Mouse (Mus musculus): ENCODE data around the gene Tcf7l2. TPM values are rescaled to one million over a fixed set of nuclear protein-coding genes. Genes with fewer than 3 reads are reported as not detected.

Tcf7l2 gene
- total RNA-seq, 2 experiments from 2014 or later, result 8.1 to 9.0 TPM

DNA sequence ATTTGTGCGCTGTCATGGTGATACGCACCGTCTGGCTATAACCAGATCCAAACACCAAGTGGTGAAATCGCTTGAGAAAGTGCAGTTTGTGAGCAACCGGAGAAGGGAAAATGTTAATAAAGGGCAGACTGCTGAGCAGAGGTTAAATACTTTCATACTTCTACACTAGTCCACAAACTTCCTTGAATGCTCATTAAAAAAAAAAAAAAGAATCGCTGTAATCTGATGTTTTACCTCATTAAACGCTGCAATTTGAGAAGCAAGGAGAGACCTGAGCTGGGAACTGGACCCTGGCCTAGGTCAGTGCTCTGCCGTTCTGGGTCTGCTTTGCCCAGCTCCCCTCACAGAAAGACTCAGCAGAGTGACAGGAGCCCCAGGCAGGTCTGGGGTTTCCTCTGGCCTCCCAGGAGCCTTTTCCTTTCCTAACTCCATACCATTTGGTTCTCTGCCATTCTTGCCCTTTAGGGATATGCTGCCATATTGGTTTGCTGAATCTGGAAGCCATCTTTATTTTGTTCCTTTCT, 33.5 kb upstream of the Tcf7l2 start:
- no peak overlapping the region for H3K4me3 ChIP-seq
- intact Hi-C loops (cut with DNase I), result no loop called here
- no peak for TF ChIP-seq CTCF (IDR thresholded peaks at IDR 0.05)
- no peak for DNase-seq (ENCODE audit: extremely low spot score in 1 of 2, low spot score in 2 of 2)
- H3K27ac ChIP-seq, result no peak overlapping the region

GRCm38 (mm10) chr19:55710841-55711240, 30.8 kb upstream of the Tcf7l2 start:
- Histone ChIP-seq H3K27ac (no peak overlapping the region), H3K4me3 (no peak overlapping the region)
- intact Hi-C loops (cut with DNase I), result no loop called here
- DNase-seq (ENCODE audit: extremely low spot score in 1 of 2, low spot score in 2 of 2), result no peak
- TF ChIP-seq CTCF (IDR thresholded peaks at IDR 0.05), result no peak

DNA sequence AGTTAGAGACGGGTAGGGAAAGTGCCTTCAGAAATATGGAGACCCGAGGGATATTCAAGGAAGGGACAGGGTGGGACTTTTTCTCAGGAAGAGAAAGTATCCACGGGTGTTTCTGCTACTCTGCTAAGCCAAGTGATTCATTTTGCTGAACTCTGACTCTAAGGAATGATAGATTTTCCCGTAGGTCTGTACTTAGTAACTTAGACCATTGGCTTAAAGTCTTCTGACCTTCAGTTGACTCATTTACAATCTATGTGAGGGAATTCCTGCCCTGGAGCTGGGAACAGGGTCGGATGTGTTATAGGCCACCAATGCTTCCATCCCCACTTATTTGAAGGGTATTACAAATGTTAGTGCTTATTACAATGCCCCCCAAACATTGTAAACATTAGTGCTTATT, 29.9 kb upstream of the Tcf7l2 start:
- DNase-seq (ENCODE audit: extremely low spot score in 1 of 2, low spot score in 2 of 2), result no peak
- no peak for TF ChIP-seq CTCF (IDR thresholded peaks at IDR 0.05)

DNA sequence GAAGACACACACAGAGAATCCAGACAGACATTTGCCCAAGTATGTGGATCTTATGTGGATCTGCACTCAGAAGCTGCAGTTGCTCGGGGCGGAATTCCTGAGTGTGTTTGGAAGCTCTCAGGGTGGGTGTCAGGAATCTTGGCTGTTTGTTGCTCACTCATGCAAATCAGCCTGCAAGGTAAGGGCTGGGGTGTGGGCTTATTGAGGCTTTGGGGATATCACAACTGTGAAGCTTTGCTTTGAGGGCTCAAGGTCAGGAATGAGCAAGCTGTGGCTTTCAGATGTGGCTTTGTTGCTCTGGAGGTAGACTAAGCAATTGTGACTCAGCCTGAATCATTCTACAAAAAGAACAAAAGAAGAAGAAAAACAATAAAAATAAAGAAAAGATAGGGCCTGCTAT, 28.9 kb upstream of the Tcf7l2 start:
- no peak overlapping the region for H3K4me3 ChIP-seq
- DNase-seq (ENCODE audit: extremely low spot score in 1 of 2, low spot score in 2 of 2), result no peak
- intact Hi-C loops (cut with DNase I), result no loop called here
- no peak for TF ChIP-seq CTCF (IDR thresholded peaks at IDR 0.05)
- no peak overlapping the region for H3K27ac ChIP-seq

More for the DNA sequence above, 29.9 kb upstream of the Tcf7l2 start:
- intact Hi-C loops (cut with DNase I), result no loop called here
- H3K27ac ChIP-seq, result no peak overlapping the region
- no peak overlapping the region for H3K4me3 ChIP-seq

- no peak overlapping the region for H3K27ac ChIP-seq
- intact Hi-C loops (cut with DNase I), result no loop called here
- TF ChIP-seq CTCF (IDR thresholded peaks at IDR 0.05), result no peak
- DNase-seq (ENCODE audit: extremely low spot score in 1 of 2, low spot score in 2 of 2), result no peak
- H3K4me3 ChIP-seq, result no peak overlapping the region
Measured at GRCm38 (mm10) chr19:55714015-55714414, 27.6 kb upstream of the Tcf7l2 start.

- intact Hi-C loops (cut with DNase I), result no loop called here
- DNase-seq (ENCODE audit: extremely low spot score in 1 of 2, low spot score in 2 of 2), result no peak
- TF ChIP-seq CTCF (IDR thresholded peaks at IDR 0.05), result no peak
- no peak overlapping the region for H3K4me3 ChIP-seq
- H3K27ac ChIP-seq, result no peak overlapping the region
Measured at GRCm38 (mm10) chr19:55714665-55715064, 27.0 kb upstream of the Tcf7l2 start.

GRCm38 (mm10) chr19:55719083-55719482, 22.5 kb upstream of the Tcf7l2 start:
- DNase-seq (ENCODE audit: extremely low spot score in 1 of 2, low spot score in 2 of 2), result no peak
- no peak overlapping the region for H3K27ac ChIP-seq
- no peak overlapping the region for H3K4me3 ChIP-seq
- intact Hi-C loops (cut with DNase I), result no loop called here
- TF ChIP-seq CTCF (IDR thresholded peaks at IDR 0.05), result no peak

GRCm38 (mm10) chr19:55719524-55720408, 21.9 kb upstream of the Tcf7l2 start:
- Histone ChIP-seq H3K4me3 (no peak overlapping the region), H3K27ac (no peak overlapping the region)
- no peak for DNase-seq (ENCODE audit: extremely low spot score in 1 of 2, low spot score in 2 of 2)
- TF ChIP-seq CTCF (IDR thresholded peaks at IDR 0.05), result no peak
- intact Hi-C loops (cut with DNase I), result no loop called here

DNA sequence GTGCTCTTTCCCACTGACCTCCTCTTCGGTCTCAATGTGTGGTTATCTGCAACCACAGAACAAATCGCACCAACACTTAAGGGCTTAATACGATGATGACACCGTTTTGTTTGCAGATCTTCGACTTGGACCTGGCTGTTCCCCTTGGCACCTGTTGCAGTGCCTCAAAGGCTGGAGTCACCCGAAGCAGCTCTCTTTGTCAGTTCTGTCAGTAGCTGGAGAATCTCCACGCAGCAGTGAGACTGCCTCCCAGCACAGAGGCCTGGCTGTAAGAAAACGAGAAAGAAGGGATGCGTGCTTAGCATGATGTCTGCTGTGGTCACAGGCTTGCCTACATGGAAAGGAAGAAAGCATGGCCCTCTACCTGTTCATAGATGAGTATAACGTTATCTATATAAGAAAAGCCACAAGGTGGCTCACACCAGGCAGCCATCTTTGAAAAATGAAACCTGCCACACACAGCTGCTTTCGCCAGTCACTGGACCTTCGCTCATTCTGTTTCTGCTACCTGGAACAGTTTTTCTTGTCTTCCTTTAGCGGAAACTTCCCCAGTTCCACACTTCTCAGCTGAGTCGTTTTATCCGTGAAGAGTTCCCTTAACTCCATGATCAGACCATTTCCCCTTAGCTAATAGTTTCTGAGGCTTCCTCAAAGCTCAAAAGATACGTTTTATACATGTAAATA, 21.1 kb upstream of the Tcf7l2 start:
- intact Hi-C loops (cut with DNase I), result no loop called here
- no peak for TF ChIP-seq CTCF (IDR thresholded peaks at IDR 0.05)
- Histone ChIP-seq H3K4me3 (no peak overlapping the region), H3K27ac (no peak overlapping the region)
- no peak for DNase-seq (ENCODE audit: extremely low spot score in 1 of 2, low spot score in 2 of 2)

DNA sequence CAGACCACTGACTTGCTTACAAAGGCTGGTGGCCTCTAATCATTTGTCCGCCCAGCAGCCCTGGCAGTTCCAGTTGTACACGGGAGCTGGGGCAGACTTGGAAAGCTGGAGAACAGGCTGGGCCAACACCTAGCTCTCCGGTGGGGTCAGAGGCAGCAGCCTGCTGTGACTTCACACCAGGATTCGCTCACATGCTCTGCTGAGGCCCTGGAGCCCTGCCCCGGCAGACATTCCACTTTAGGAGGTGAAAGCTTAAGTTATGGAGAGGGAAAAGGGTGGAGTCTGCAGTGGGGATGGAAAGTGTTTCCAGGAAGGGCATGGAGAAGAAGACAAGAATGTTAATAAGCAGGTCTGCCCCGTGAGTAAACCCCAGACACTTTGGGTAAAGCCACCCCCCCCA, 19.2 kb upstream of the Tcf7l2 start:
- Histone ChIP-seq H3K4me3 (no peak overlapping the region), H3K27ac (no peak overlapping the region)
- intact Hi-C loops (cut with DNase I), result no loop called here
- DNase-seq (ENCODE audit: extremely low spot score in 1 of 2, low spot score in 2 of 2), result no peak
- TF ChIP-seq CTCF (IDR thresholded peaks at IDR 0.05), result no peak

DNA sequence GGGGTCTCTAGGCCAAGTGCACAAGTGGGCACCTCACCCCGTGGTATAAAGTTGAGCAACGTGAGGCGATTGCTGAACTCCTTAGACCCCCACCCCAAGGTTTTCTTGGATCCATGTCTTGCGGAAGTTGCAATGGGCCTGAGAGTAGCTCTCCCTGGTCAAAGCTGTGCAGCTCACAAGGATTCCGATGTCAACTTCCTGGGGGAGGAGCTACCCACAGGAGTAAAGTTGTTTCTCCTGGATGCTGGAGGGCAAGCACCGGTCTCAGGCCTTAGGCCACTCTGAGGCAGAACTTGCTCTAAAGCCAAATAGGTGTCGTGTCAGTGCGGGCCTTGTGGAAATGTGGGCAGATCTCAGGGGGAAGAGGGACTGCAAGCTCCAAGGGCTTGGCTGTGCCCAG, 12.2 kb upstream of the Tcf7l2 start:
- intact Hi-C loops (cut with DNase I), result no loop called here
- Histone ChIP-seq H3K27ac (no peak overlapping the region), H3K4me3 (no peak overlapping the region)
- TF ChIP-seq CTCF (IDR thresholded peaks at IDR 0.05), result no peak
- DNase-seq (ENCODE audit: extremely low spot score in 1 of 2, low spot score in 2 of 2), result no peak

DNA sequence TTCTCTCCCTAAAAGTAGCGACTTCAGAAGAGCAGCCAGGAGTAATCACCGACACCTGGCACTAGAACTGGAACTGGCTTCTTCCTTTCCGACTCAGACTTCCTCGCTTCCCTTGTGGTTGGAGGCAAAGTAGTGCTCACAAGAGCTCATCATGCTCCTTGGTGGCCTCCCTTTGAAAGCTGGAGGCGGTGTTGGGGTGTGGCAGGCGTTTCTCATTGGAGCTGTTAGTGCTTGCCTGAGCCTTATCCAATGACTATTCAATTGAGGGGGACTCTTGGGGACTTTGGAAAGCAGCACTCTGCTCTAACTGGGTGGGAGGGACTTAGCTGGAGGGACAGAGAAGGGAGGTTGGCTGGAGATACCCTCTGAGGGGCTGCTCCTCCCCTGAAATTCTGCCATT, 9.1 kb upstream of the Tcf7l2 start:
- no peak overlapping the region for H3K4me3 ChIP-seq
- no peak for TF ChIP-seq CTCF (IDR thresholded peaks at IDR 0.05)
- H3K27ac ChIP-seq, result no peak overlapping the region
- intact Hi-C loops (cut with DNase I), result no loop called here
- no peak for DNase-seq (ENCODE audit: extremely low spot score in 1 of 2, low spot score in 2 of 2)
